Mouse (Mus musculus): Measurements from ENCODE around the gene Gm12169. TPM values are rescaled to one million over a fixed set of nuclear protein-coding genes. Genes with fewer than 3 reads are reported as not detected.

Gm12169 gene
- polyA plus RNA-seq, 1 experiment from 2014 or later: not detected

DNA sequence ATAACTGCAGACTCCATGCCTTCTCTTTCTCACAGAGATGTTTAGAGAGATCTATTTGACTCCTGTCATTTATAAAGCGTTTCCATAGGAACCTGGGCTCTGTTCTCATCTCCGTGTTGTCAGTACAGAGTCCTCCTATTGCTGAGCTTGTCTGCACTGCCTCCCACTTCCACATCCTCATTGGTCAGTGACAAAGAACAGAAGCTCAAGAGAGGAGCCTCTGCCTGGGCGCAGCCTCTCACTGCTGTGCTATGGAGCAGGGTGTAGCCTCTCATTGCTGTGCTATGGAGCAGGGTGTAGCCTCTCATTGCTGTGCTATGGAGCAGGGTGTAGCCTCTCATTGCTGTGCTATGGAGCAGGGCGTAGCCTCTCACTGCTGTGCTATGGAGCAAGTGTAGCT lies 25.7 kb downstream of the Gm12169 start:
- WGBS: 79% methylated on average over 4 of the region's 4 CpGs
- Histone ChIP-seq H3K4me1 (replicated peaks) (no peaks in the 10 kb centered on the region), H3K36me3 (no peaks in the 10 kb centered on the region), H3K4me2 (no peak overlapping the region), H3K9ac (no peak overlapping the region), H3K27ac (no peak overlapping the region), H3K4me3 (no peak overlapping the region), H3K27me3 (no peaks in the 10 kb centered on the region), H3K9me3 (no peaks in the 10 kb centered on the region)
- no peak for ATAC-seq (ENCODE audit: low FRiP score)

DNA sequence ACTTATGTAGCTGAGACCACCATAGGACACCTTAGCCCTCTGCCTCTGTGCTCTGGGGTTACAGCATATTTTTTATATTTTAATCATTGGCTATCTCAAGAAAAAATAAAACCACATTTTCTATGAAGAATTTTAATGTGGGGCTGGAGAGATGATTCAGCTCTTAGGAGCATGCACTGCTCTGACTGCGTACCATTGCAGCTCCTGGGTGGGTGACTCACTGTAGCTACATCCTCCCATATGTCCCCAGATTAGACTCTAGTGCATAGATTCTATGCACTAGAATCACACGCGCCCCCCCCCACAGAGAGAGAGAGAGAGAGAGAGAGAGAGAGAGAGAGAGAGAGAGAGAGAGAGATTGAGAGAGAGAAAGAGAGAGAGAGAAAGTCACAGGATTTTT lies 28.7 kb downstream of the Gm12169 start:
- no peak for ATAC-seq (ENCODE audit: low FRiP score)
- WGBS: 93% methylated on average over 3 of the region's 3 CpGs
- no peak overlapping the region for H3K4me2 ChIP-seq

DNA sequence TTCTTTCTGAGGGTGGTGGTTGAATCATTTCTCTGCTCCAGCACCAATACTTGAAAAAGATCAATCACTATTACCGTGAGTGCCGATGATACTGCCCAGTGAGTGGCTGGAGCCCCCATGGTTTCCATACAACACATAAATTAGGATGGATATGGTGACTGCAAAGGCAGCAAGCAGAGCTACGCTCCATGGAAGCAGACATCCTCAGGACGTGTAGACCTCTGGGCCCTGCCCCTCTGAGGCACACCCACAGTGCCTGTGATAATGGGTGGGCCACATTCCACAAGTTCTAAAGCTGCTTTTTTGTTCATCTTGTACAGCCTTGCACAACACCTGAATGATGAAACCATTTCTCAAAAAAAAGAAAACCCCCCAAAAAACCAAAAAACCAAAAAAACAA lies 37.1 kb downstream of the Gm12169 start:
- Histone ChIP-seq H3K4me2 (no peak overlapping the region), H3K36me3 (no peaks in the 10 kb centered on the region), H3K27me3 (no peaks in the 10 kb centered on the region), H3K9me3 (no peaks in the 10 kb centered on the region), H3K27ac (no peak overlapping the region), H3K9ac (no peak overlapping the region), H3K4me3 (no peak overlapping the region), H3K4me1 (replicated peaks) (no peaks in the 10 kb centered on the region)
- 88% methylated on average over 4 of the region's 4 CpGs for WGBS
- ATAC-seq (ENCODE audit: low FRiP score): no peak

More for the DNA sequence above, 28.7 kb downstream of the Gm12169 start:
- Histone ChIP-seq H3K9me3 (no peaks in the 10 kb centered on the region), H3K27me3 (no peaks in the 10 kb centered on the region), H3K36me3 (no peaks in the 10 kb centered on the region), H3K4me1 (replicated peaks) (no peaks in the 10 kb centered on the region), H3K9ac (no peak overlapping the region), H3K27ac (no peak overlapping the region), H3K4me3 (no peak overlapping the region)

DNA sequence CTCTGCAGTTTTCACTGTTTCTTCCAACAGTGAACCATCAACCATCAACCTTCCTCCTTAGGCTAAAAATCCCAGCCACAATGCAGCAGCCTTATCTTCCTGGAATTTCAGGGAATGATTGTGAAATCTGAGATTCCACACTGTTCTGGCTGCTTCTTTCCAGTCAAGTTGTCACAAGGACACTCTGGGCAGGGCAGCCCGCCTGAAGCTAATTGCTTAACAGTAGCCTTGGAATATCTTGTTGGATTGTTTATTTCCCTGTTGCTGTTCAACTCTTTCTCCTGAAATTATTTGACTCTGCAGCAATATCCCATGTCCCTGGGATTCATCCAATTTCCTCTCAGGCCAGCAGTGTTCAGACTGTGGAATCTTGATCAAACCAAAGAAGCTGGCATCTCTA lies 40.7 kb downstream of the Gm12169 start:
- Histone ChIP-seq H3K9me3 (no peaks in the 10 kb centered on the region), H3K27me3 (no peaks in the 10 kb centered on the region), H3K4me2 (no peak overlapping the region), H3K4me1 (replicated peaks) (no peaks in the 10 kb centered on the region), H3K36me3 (no peaks in the 10 kb centered on the region), H3K9ac (no peak overlapping the region), H3K4me3 (no peak overlapping the region), H3K27ac (no peak overlapping the region)
- no peak for ATAC-seq (ENCODE audit: low FRiP score)
- WGBS: 79% methylated on average over 1 of the region's 1 CpGs

GRCm38 (mm10) chr11:46565967-46566366 lies 42.0 kb downstream of the Gm12169 start:
- H3K4me3 ChIP-seq: no peak overlapping the region
- WGBS: 98% methylated on average over 2 of the region's 2 CpGs
- no peaks in the 10 kb centered on the region for H3K4me1 ChIP-seq (replicated peaks)
- H3K4me2 ChIP-seq: no peak overlapping the region
- H3K27me3 ChIP-seq: no peaks in the 10 kb centered on the region
- ATAC-seq (ENCODE audit: low FRiP score): no peak
- H3K9me3 ChIP-seq: no peaks in the 10 kb centered on the region
- H3K36me3 ChIP-seq: no peaks in the 10 kb centered on the region
- H3K9ac ChIP-seq: no peak overlapping the region
- no peak overlapping the region for H3K27ac ChIP-seq

DNA sequence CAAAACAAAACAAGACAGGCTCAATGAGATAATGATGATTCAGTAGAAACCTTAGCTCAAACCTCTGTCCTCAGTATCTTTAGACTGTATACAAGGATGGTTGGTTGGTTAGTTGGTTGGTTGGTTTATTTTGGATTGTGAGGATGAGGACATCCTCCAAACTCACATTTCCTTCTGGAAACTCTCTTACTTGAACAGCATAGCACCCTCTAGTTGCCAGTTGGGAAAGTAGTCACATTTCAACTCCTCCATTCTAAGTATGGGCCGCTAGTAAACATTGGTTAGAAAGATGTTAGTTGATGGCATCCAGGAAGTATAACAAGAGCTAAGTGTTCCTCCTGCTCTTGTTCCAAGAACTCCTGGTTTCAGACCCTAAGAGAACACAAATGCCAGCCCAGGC lies 45.1 kb downstream of the Gm12169 start:
- no peak for ATAC-seq (ENCODE audit: low FRiP score)
- H3K4me1 ChIP-seq (replicated peaks): no peaks in the 10 kb centered on the region
- H3K27me3 ChIP-seq: no peaks in the 10 kb centered on the region
- WGBS: 73% methylated on average over 1 of the region's 1 CpGs
- H3K9me3 ChIP-seq: no peaks in the 10 kb centered on the region
- H3K27ac ChIP-seq: no peak overlapping the region
- H3K36me3 ChIP-seq: no peaks in the 10 kb centered on the region
- H3K4me2 ChIP-seq: no peak overlapping the region
- no peak overlapping the region for H3K4me3 ChIP-seq
- H3K9ac ChIP-seq: no peak overlapping the region

GRCm38 (mm10) chr11:46571327-46571726 lies 47.3 kb downstream of the Gm12169 start, which contains the start of gene BC053393:
Gene BC053393, plus strand, starts transcription at chr11:46571536.
- Histone ChIP-seq H3K27me3 (no peaks in the 10 kb centered on the region), H3K9me3 (no peaks in the 10 kb centered on the region), H3K4me3 (no peak within 1 kb of the TSS), H3K27ac (no peak within 1 kb of the TSS), H3K9ac (no peak within 1 kb of the TSS), H3K36me3 (no peaks in the 10 kb centered on the region), H3K4me2 (no peak within 1 kb of the TSS), H3K4me1 (replicated peaks) (no peaks in the 10 kb centered on the region)
- WGBS: 97% methylated on average over 1 of the region's 1 CpGs
- no peak for ATAC-seq (ENCODE audit: low FRiP score)

GRCm38 (mm10) chr11:46578771-46579281 lies 54.8 kb downstream of the Gm12169 start:
- Histone ChIP-seq H3K4me1 (replicated peaks) (no peaks in the 10 kb centered on the region), H3K4me2 (no peak overlapping the region), H3K4me3 (no peak overlapping the region), H3K36me3 (no peaks in the 10 kb centered on the region), H3K9ac (no peak overlapping the region), H3K27ac (no peak overlapping the region), H3K9me3 (no peaks in the 10 kb centered on the region), H3K27me3 (no peaks in the 10 kb centered on the region)
- ATAC-seq (ENCODE audit: low FRiP score): no peak
- 71% methylated on average over 5 of the region's 5 CpGs for WGBS

DNA sequence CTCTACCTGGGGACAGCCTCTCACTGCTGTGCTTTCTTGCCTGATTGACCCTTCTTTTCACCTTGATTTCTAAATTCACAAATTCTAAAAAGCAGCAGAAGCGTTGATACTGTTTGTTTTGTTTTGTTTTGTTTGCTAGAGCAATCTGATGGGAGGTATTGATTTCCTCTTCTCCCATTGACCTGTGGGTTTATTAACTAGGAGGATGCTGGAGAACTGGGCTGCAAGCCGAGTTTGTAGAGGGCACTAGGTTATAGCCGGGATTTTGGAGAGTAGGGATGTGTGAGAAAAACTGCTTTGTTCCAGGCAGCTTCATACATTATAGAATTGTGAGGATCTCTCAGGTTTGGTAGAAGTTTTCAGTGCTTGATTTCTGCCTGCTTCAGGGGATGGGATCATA lies 56.4 kb downstream of the Gm12169 start:
- Histone ChIP-seq H3K27ac (no peak overlapping the region), H3K9ac (no peak overlapping the region), H3K36me3 (no peaks in the 10 kb centered on the region), H3K9me3 (no peaks in the 10 kb centered on the region), H3K4me1 (replicated peaks) (no peaks in the 10 kb centered on the region), H3K27me3 (no peaks in the 10 kb centered on the region), H3K4me3 (no peak overlapping the region), H3K4me2 (no peak overlapping the region)
- 84% methylated on average over 3 of the region's 3 CpGs for WGBS
- ATAC-seq (ENCODE audit: low FRiP score): no peak

GRCm38 (mm10) chr11:46582741-46583140 lies 58.7 kb downstream of the Gm12169 start:
- no peaks in the 10 kb centered on the region for H3K27me3 ChIP-seq
- no peak overlapping the region for H3K27ac ChIP-seq
- 80% methylated on average over 5 of the region's 5 CpGs for WGBS
- H3K9ac ChIP-seq: no peak overlapping the region
- ATAC-seq (ENCODE audit: low FRiP score): no peak
- H3K9me3 ChIP-seq: no peaks in the 10 kb centered on the region
- no peaks in the 10 kb centered on the region for H3K4me1 ChIP-seq (replicated peaks)
- no peak overlapping the region for H3K4me2 ChIP-seq
- no peak overlapping the region for H3K4me3 ChIP-seq
- H3K36me3 ChIP-seq: no peaks in the 10 kb centered on the region

Other genes with a start within 250 kb of the Gm12169 start
- gene Cyfip2, start 211.4 kb upstream of the Gm12169 start, polyA plus RNA-seq (2015; fragmentation: Nextera tagmentation; extraction: Ambion mirVana): 74.9 and 83.6 TPM in 2 replicates
- not detected in 2 replicates for gene Itk, start 134.7 kb upstream of the Gm12169 start, polyA plus RNA-seq (2015; fragmentation: Nextera tagmentation; extraction: Ambion mirVana)
- not detected in 2 replicates for gene Fam71b, start 127.7 kb upstream of the Gm12169 start, polyA plus RNA-seq (2015; fragmentation: Nextera tagmentation; extraction: Ambion mirVana)
- 78.3 and 81.4 TPM in 2 replicates for gene Med7, start 87.3 kb upstream of the Gm12169 start, polyA plus RNA-seq (2015; fragmentation: Nextera tagmentation; extraction: Ambion mirVana)
- 0.25 TPM in 2 replicates for gene Havcr2, start 69.3 kb upstream of the Gm12169 start, polyA plus RNA-seq (2015; fragmentation: Nextera tagmentation; extraction: Ambion mirVana)
- not detected in 2 replicates for gene BC053393, start 47.3 kb downstream of the Gm12169 start, polyA plus RNA-seq (2015; fragmentation: Nextera tagmentation; extraction: Ambion mirVana)
- not detected in 2 replicates for gene Dppa1, start 105.0 kb downstream of the Gm12169 start, polyA plus RNA-seq (2015; fragmentation: Nextera tagmentation; extraction: Ambion mirVana)
- gene Timd2, start 182.8 kb downstream of the Gm12169 start, polyA plus RNA-seq (2015; fragmentation: Nextera tagmentation; extraction: Ambion mirVana): not detected in 2 replicates
- gene Havcr1, start 210.9 kb downstream of the Gm12169 start, polyA plus RNA-seq (2015; fragmentation: Nextera tagmentation; extraction: Ambion mirVana): not detected in 2 replicates